Mouse (Mus musculus) cortical plate, adult 2 months (tissue): ENCODE measurements around the gene Cbln3. TPM values are rescaled to one million over a fixed set of nuclear protein-coding genes. Genes with fewer than 3 reads are reported as not detected.

ENCODE experiments used
- H3K27ac ChIP-seq: fragments of 200-500 bp; 2 replicates; pipeline ENCODE4 v1.5.1; 2012; ENCODE audit warnings: low read length, control low read depth, inconsistent platforms; ENCODE audit not compliant: insufficient read depth
- H3K4me1 ChIP-seq: fragments of 200-500 bp; 2 replicates; pipeline ENCODE4 v1.6.1; 2011; ENCODE audit warnings: low read length; ENCODE audit not compliant: control insufficient read depth, insufficient read depth
- H3K4me3 ChIP-seq: fragments of 200-500 bp; 2 replicates; pipeline ENCODE4 v1.5.1; 2011; ENCODE audit warnings: mild to moderate bottlenecking, low read length, control low read depth; ENCODE audit not compliant: insufficient read depth
- CTCF ChIP-seq: fragments of 200-500 bp; IDR thresholded peaks from 2 replicates; pipeline ENCODE4 v1.5.1; 2011; ENCODE audit warnings: mild to moderate bottlenecking, control low read depth, low read length; ENCODE audit not compliant: insufficient read depth; ENCODE audit errors: extremely low read depth
- POLR2A ChIP-seq: fragments of 200-500 bp; IDR thresholded peaks from 2 replicates; pipeline ENCODE4 v1.6.1; 2011; ENCODE audit warnings: mild to moderate bottlenecking, low read length, control low read depth; ENCODE audit not compliant: insufficient read depth; ENCODE audit errors: extremely low read depth
- polyA plus RNA-seq: library from polyadenylated mRNA; depleted of rRNA; stranded (reverse); fragments of >200 nt; gene quantifications from 2 replicates; pipeline ENCODE4 v1.2.3, GENCODE M21; 2012; rRNA removed

Gene Cbln3
- 0.42 and 0.68 TPM in 2 replicates for polyA plus RNA-seq

- Histone ChIP-seq H3K4me3 (peak within 1 kb of the TSS; percentile 51), H3K4me1 (no peaks in the 10 kb centered on the region; the same call in 1 of the 2 replicates), H3K27ac (no peak within 1 kb of the TSS)
- TF ChIP-seq POLR2A (no peak), CTCF (no peak)
Measured at GRCm38 (mm10) chr14:55884166-55884565, at the start of gene Cbln3. TSS of gene Cbln3 (minus strand) at chr14:55884392.

GRCm38 (mm10) chr14:55933586-55933985 is 49.4 kb upstream of the Cbln3 start:
- Histone ChIP-seq H3K4me1 (no peaks in the 10 kb centered on the region), H3K4me3 (no peak overlapping the region), H3K27ac (no peak overlapping the region)
- TF ChIP-seq CTCF (no peak), POLR2A (no peak)

- Histone ChIP-seq H3K4me1 (no peaks in the 10 kb centered on the region), H3K27ac (no peak overlapping the region), H3K4me3 (no peak overlapping the region)
- TF ChIP-seq POLR2A (no peak), CTCF (no peak)
Measured at GRCm38 (mm10) chr14:55929263-55929997, 45.2 kb upstream of the Cbln3 start.

GRCm38 (mm10) chr14:55926847-55927246 is 42.7 kb upstream of the Cbln3 start:
- Histone ChIP-seq H3K4me1 (no peaks in the 10 kb centered on the region), H3K4me3 (no peak overlapping the region), H3K27ac (no peak overlapping the region)
- TF ChIP-seq POLR2A (no peak), CTCF (no peak)

GRCm38 (mm10) chr14:55922475-55923232 is 38.5 kb upstream of the Cbln3 start:
- no peak overlapping the region for H3K27ac ChIP-seq
- H3K4me1 ChIP-seq, result no peaks in the 10 kb centered on the region
- H3K4me3 ChIP-seq, result no peak overlapping the region
- no peak for TF ChIP-seq CTCF
- TF ChIP-seq POLR2A, result no peak

- H3K27ac ChIP-seq, result no peak overlapping the region
- no peak overlapping the region for H3K4me3 ChIP-seq
- H3K4me1 ChIP-seq, result no peaks in the 10 kb centered on the region
- TF ChIP-seq POLR2A (no peak), CTCF (peak; percentile 84)
Measured at GRCm38 (mm10) chr14:55918240-55919082, 34.3 kb upstream of the Cbln3 start.

GRCm38 (mm10) chr14:55913406-55913805 is 29.2 kb upstream of the Cbln3 start:
- Histone ChIP-seq H3K4me1 (no peaks in the 10 kb centered on the region), H3K27ac (no peak overlapping the region), H3K4me3 (no peak overlapping the region)
- TF ChIP-seq CTCF (no peak), POLR2A (no peak)

GRCm38 (mm10) chr14:55905518-55905917 is 21.3 kb upstream of the Cbln3 start:
- no peaks in the 10 kb centered on the region for H3K4me1 ChIP-seq
- TF ChIP-seq POLR2A (no peak), CTCF (peak; percentile 22; the same call in 1 of the 2 replicates)
- H3K27ac ChIP-seq, result no peak overlapping the region
- no peak overlapping the region for H3K4me3 ChIP-seq

- Histone ChIP-seq H3K27ac (peak overlapping the region; percentile 50; the same call in 1 of the 2 replicates), H3K4me3 (peak overlapping the region; percentile 53), H3K4me1 (no peaks in the 10 kb centered on the region)
- TF ChIP-seq POLR2A, result no peak; the same call in 1 of the 2 replicates
- TF ChIP-seq CTCF, result no peak
Measured at GRCm38 (mm10) chr14:55900414-55900755, 16.2 kb upstream of the Cbln3 start.
